Mouse (Mus musculus) testis, adult 2 months (tissue): ENCODE data around the gene Poldip3. TPM values are rescaled to one million over a fixed set of nuclear protein-coding genes. Genes with fewer than 3 reads are reported as not detected.

Source experiments
- H3K27ac ChIP-seq: fragments of 200-500 bp; 2 replicates; pipeline ENCODE4 v1.5.1; 2012; ENCODE audit warnings: low read depth, low read length; ENCODE audit not compliant: control insufficient read depth, insufficient read depth
- H3K27me3 ChIP-seq: fragments of 200-500 bp; 2 replicates; pipeline ENCODE4 v1.6.1; 2012; ENCODE audit warnings: mild to moderate bottlenecking, low read length, moderate library complexity; ENCODE audit not compliant: control insufficient read depth, insufficient read depth
- H3K36me3 ChIP-seq: fragments of 200-500 bp; 2 replicates; pipeline ENCODE4 v1.6.1; 2012; ENCODE audit warnings: mild to moderate bottlenecking, low read length; ENCODE audit not compliant: control insufficient read depth, insufficient read depth
- H3K4me1 ChIP-seq: fragments of 200-500 bp; 2 replicates; pipeline ENCODE4 v1.6.1; 2012; ENCODE audit warnings: low read length; ENCODE audit not compliant: control insufficient read depth, insufficient read depth
- H3K4me3 ChIP-seq: fragments of 200-500 bp; 2 replicates; pipeline ENCODE4 v1.5.1; 2012; ENCODE audit warnings: low read depth, mild to moderate bottlenecking, low read length, moderate library complexity, mixed read lengths; ENCODE audit not compliant: control insufficient read depth
- CTCF ChIP-seq: fragments of 200-500 bp; IDR thresholded peaks from 2 replicates; pipeline ENCODE4 v1.5.1; 2012; ENCODE audit warnings: low read depth, mild to moderate bottlenecking, inconsistent platforms, low read length, moderate library complexity; ENCODE audit not compliant: control insufficient read depth, insufficient read depth, insufficient replicate concordance
- POLR2A ChIP-seq: fragments of 200-500 bp; IDR thresholded peaks from 2 replicates; pipeline ENCODE4 v1.6.1; 2012; ENCODE audit warnings: low read depth, mild to moderate bottlenecking, inconsistent platforms, low read length, moderate library complexity; ENCODE audit not compliant: control insufficient read depth
- polyA plus RNA-seq: library from polyadenylated mRNA; depleted of rRNA; stranded (reverse); fragments of >200 nt; gene quantifications from 2 replicates; pipeline ENCODE4 v1.2.3, GENCODE M21; 2012

Poldip3 gene
- polyA plus RNA-seq, 1 experiment: 45.2 TPM

DNA sequence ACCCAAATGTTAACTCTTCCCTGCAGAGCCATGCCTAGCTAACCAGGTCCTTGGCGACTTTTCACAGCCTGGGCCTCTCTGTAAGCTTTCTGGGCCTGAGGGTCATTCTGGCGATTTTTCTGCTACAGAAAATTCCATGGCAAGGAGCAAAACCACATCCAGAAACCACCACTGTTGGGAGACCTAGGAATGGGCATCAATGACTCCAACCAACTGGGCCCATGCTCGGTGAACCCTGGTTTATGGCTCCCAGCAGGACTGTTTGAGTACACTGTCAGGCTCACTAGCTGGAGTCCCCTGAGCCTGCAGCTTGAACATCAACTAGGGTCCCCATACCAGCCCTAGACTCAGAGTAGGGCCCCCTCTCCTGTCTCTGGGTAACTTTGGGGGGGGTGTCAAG is 19.1 kb upstream of the Poldip3 start:
- no peaks in the 10 kb centered on the region for H3K36me3 ChIP-seq
- H3K27ac ChIP-seq: no peak overlapping the region
- TF ChIP-seq CTCF: no peak
- no peak for TF ChIP-seq POLR2A
- H3K27me3 ChIP-seq: no peaks in the 10 kb centered on the region
- H3K4me1 ChIP-seq: peaks cover 15% of the 10 kb centered on the region
- no peak overlapping the region for H3K4me3 ChIP-seq

- H3K4me3 ChIP-seq: no peak overlapping the region
- TF ChIP-seq CTCF: no peak
- TF ChIP-seq POLR2A: no peak
- no peak overlapping the region for H3K27ac ChIP-seq
- H3K4me1 ChIP-seq: peaks cover 14% of the 10 kb centered on the region
- H3K36me3 ChIP-seq: no peaks in the 10 kb centered on the region
- H3K27me3 ChIP-seq: no peaks in the 10 kb centered on the region
These were observed 18.4 kb upstream of the Poldip3 start for GRCm38 (mm10) chr15:83167550-83168065.

DNA sequence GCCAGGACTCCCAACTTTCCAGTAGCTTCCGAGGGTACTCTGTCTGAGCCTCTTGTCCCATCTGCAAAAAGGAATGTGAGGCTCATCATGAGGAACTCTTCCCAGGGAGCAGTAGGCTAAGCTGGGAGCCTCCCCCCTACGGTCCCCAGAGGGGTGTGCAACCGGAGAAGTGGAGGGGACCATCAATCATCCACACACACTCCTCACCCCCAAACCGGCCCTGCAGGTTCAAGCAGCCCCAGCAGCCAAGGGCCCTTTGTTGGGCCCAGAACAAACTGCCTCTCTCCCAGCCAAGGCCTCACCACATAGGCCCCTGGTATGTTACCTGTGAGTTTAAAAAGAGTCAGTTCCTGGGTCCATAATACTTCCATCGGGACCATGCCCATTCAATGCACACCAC is 17.9 kb upstream of the Poldip3 start:
- Histone ChIP-seq H3K4me1 (peaks cover 12% of the 10 kb centered on the region), H3K27ac (no peak overlapping the region), H3K4me3 (no peak overlapping the region), H3K27me3 (no peaks in the 10 kb centered on the region), H3K36me3 (no peaks in the 10 kb centered on the region)
- TF ChIP-seq POLR2A (no peak), CTCF (no peak)

- Histone ChIP-seq H3K27me3 (no peaks in the 10 kb centered on the region), H3K4me1 (peaks cover 11% of the 10 kb centered on the region), H3K27ac (no peak overlapping the region), H3K36me3 (no peaks in the 10 kb centered on the region), H3K4me3 (no peak overlapping the region)
- TF ChIP-seq CTCF (no peak), POLR2A (no peak)
These were observed 17.5 kb upstream of the Poldip3 start for GRCm38 (mm10) chr15:83166642-83167041.

DNA sequence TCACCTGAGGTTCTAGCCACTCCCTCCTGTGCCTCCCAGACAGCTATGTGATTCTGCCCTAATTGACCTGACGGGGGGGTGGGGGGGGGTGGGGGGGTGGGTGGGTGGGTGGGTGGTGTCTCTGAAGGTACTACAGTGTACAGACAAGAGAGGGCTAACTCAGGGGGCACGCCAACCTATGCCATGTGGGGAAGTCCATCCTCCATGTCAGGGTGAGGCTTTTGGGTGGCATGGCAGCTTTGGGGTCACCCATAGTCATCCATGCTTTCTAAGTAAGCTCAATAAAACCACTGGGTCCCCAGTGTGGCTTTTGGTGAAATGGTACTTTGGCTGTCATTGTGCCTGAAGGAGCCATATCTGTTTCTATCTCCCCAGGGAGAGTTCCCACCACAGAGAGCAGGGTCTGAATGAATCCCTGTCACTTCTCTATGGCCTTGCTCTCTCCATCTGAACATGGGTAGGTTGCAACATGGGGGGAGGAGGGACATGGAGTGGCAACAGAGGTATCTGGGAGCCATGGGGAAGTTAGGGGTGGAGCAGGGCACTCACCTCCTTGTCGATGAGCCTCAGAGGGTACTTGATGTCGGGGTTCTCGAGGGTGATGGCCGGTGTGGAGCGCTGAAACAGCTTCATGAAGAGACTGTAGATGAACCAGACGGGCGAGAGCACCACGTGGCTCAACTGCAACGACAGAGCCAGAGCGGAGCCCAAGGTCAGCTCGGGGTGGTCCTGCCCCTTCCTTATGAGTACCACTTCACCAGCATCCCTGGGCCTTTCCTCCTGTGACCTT is 16.5 kb upstream of the Poldip3 start:
- Histone ChIP-seq H3K27me3 (no peaks in the 10 kb centered on the region), H3K27ac (no peak overlapping the region), H3K4me3 (no peak overlapping the region), H3K36me3 (no peaks in the 10 kb centered on the region), H3K4me1 (peaks cover 3% of the 10 kb centered on the region; the same call in 1 of the 2 replicates)
- TF ChIP-seq CTCF (no peak), POLR2A (no peak)

DNA sequence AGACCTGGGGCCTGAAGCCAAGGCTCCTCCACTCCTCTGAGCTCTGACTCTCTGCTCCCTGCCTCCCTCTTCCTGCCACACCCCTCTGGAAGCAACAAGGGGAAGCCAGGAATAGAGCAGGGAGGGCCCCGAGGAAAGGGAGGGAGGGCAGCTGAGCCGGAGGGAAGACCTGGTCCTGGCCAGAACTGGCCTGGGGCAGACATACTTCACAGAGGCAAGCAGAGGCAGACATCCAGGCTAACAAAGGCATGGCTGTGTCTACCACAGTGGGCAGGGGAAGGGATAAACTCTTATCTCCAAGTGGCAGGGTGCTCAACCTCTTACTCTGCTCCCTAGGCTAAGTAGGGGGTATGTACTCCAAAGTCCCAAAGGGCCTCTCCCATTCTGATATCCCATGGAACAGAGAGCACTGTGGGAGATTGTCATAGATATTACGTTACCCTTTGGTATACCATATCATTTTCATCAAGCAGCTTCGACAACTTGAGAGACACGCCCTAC is 15.8 kb upstream of the Poldip3 start:
- peaks cover 3% of the 10 kb centered on the region; the same call in 1 of the 2 replicates for H3K4me1 ChIP-seq
- H3K36me3 ChIP-seq: no peaks in the 10 kb centered on the region
- no peak overlapping the region for H3K4me3 ChIP-seq
- no peak overlapping the region for H3K27ac ChIP-seq
- no peaks in the 10 kb centered on the region for H3K27me3 ChIP-seq
- no peak for TF ChIP-seq CTCF
- no peak for TF ChIP-seq POLR2A

- Histone ChIP-seq H3K4me3 (no peak overlapping the region), H3K36me3 (no peaks in the 10 kb centered on the region), H3K27ac (no peak overlapping the region), H3K27me3 (no peaks in the 10 kb centered on the region), H3K4me1 (peaks cover 3% of the 10 kb centered on the region; the same call in 1 of the 2 replicates)
- TF ChIP-seq CTCF (no peak), POLR2A (no peak)
These were observed 13.8 kb upstream of the Poldip3 start for GRCm38 (mm10) chr15:83162818-83163485.
